Mouse (Mus musculus) thymus, adult 2 months (tissue): ENCODE results near the gene Gucy1b1. TPM values are rescaled to one million over a fixed set of nuclear protein-coding genes. Genes with fewer than 3 reads are reported as not detected.

Experiments used
- DNase-seq: peaks from one replicate; pipeline ENCODE4 v3.0.0; 2021
- H3K27ac ChIP-seq: fragments of 200-500 bp; 2 replicates; pipeline ENCODE4 v1.5.1; 2012; ENCODE audit warnings: low read length, control low read depth; ENCODE audit not compliant: control insufficient read depth, insufficient read depth
- H3K27me3 ChIP-seq: fragments of 200-500 bp; 2 replicates; pipeline ENCODE4 v1.6.1; 2012; ENCODE audit warnings: mild to moderate bottlenecking, low read length, moderate library complexity, mixed read lengths; ENCODE audit not compliant: control insufficient read depth, insufficient read depth
- H3K36me3 ChIP-seq: fragments of 200-500 bp; 2 replicates; pipeline ENCODE4 v1.6.1; 2012; ENCODE audit warnings: mild to moderate bottlenecking, low read length, moderate library complexity; ENCODE audit not compliant: control insufficient read depth, insufficient read depth
- H3K4me1 ChIP-seq: fragments of 200-500 bp; replicated peaks from 2 replicates; pipeline ENCODE4 v1.6.1; 2012; ENCODE audit warnings: low read length; ENCODE audit not compliant: control insufficient read depth, insufficient read depth
- H3K4me3 ChIP-seq: fragments of 200-500 bp; 2 replicates; pipeline ENCODE4 v1.5.1; 2012; ENCODE audit warnings: mild to moderate bottlenecking, low read length, control low read depth, moderate library complexity; ENCODE audit not compliant: control insufficient read depth, insufficient read depth
- CTCF ChIP-seq: fragments of 200-500 bp; IDR thresholded peaks from 2 replicates; pipeline ENCODE4 v1.5.1; 2012; ENCODE audit warnings: mild to moderate bottlenecking, control low read depth, low read length, moderate library complexity, borderline replicate concordance; ENCODE audit not compliant: control insufficient read depth, poor library complexity, insufficient read depth; ENCODE audit errors: extremely low read depth
- POLR2A ChIP-seq: fragments of 200-500 bp; IDR thresholded peaks from 2 replicates; pipeline ENCODE4 v1.6.1; 2012; ENCODE audit warnings: mild to moderate bottlenecking, low read length, control low read depth, moderate library complexity; ENCODE audit not compliant: control insufficient read depth, poor library complexity, insufficient read depth; ENCODE audit errors: extremely low read depth
- WGBS: fragments of 180-500 bp; shearing (Covaris S2); methylation state at CpG from one replicate; pipeline ENCODE4 v1.1.7; 2018; 5-methylcytosine and 5-hydroxymethylcytosine counted together
- polyA plus RNA-seq: library from polyadenylated mRNA; depleted of rRNA; stranded (reverse); fragments of >200 nt; gene quantifications from 2 replicates; pipeline ENCODE4 v1.2.3, GENCODE M21; 2012

The Gucy1b1 gene
- polyA plus RNA-seq, 1 experiment = 1.2 TPM

DNA sequence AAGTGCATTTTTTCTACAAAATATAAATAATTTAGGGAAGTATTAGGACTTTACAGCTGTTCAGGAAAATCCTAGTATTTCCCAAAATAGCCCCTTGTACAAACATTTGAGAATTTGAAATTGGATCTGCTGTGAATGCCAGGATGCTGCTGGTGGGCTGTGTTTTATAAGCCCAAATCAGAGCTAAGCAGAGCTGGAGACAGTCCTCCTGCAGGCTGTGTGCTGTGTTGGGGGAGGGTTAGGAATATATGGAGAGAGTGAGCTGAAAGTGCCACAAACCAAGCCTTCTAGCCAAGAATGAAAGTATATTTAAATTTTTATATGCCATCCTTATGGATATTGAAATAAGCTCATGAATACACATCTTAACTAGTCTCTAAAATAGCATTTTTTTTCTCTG is 23.0 kb downstream of the Gucy1b1 start:
- DNase-seq = no peak
- H3K27ac ChIP-seq = no peak overlapping the region

DNA sequence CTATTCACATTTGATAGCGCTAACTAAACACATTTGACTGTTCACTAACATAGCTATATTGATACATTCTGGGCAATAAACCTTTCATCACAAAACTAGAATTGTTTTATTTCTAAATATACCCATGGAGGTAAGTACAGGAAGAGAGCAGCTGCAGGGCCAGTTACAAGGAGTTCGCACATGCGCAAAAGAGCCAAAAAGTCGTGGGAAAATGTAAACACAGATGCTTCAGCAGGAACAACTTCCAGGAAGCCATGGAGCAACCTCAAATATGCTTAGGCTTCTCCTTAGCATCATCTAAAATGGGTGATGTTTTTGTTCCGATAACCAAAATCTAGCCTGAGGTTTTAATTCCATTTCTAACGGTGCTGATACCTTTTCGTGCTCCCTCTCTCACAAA is 25.8 kb downstream of the Gucy1b1 start:
- TF ChIP-seq CTCF (no peak), POLR2A (no peak)
- Histone ChIP-seq H3K27ac (no peak overlapping the region), H3K27me3 (no peaks in the 10 kb centered on the region), H3K36me3 (no peaks in the 10 kb centered on the region), H3K4me3 (no peak overlapping the region), H3K4me1 (no peaks in the 10 kb centered on the region)
- no peak for DNase-seq
- WGBS = 85% methylated on average over 7 of the region's 7 CpGs

More for the DNA sequence above, 23.0 kb downstream of the Gucy1b1 start:
- Histone ChIP-seq H3K4me3 (no peak overlapping the region), H3K27me3 (no peaks in the 10 kb centered on the region), H3K4me1 (no peaks in the 10 kb centered on the region), H3K36me3 (no peaks in the 10 kb centered on the region)
- no peak for TF ChIP-seq CTCF
- TF ChIP-seq POLR2A = no peak

DNA sequence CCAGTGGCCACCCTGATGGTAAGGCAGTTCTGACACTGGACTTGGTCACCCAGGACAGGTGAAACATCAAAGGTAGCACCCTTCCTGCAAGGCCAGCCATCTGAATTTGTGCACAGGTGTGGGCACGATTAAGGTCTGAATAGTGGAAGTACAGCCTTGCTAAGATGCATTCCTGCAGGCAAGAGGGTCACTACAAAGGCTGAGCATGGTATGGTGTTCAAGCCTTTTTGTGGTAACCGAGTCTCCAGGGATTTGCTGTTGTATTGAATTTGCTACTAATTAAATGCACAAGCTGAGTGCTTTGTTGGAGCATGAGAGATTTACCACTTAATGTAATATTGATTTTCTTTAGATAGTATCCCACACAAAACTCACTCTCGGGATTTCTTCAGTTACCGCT is 26.4 kb downstream of the Gucy1b1 start:
- H3K27me3 ChIP-seq = no peaks in the 10 kb centered on the region
- H3K27ac ChIP-seq = no peak overlapping the region
- no peaks in the 10 kb centered on the region for H3K4me1 ChIP-seq
- no peaks in the 10 kb centered on the region for H3K36me3 ChIP-seq
- TF ChIP-seq CTCF (no peak), POLR2A (no peak)
- H3K4me3 ChIP-seq = no peak overlapping the region
- 91% methylated on average over 4 of the region's 4 CpGs for WGBS
- DNase-seq = no peak

- 43% methylated on average over 8 of the region's 8 CpGs for WGBS
- Histone ChIP-seq H3K27me3 (no peaks in the 10 kb centered on the region), H3K4me1 (no peaks in the 10 kb centered on the region), H3K36me3 (no peaks in the 10 kb centered on the region), H3K4me3 (no peak overlapping the region), H3K27ac (no peak overlapping the region)
- DNase-seq = peak; percentile 17
- TF ChIP-seq CTCF (no peak), POLR2A (no peak)
These were observed 27.3 kb downstream of the Gucy1b1 start for GRCm38 (mm10) chr3:82047100-82047753.

GRCm38 (mm10) chr3:82046087-82046486 is 28.4 kb downstream of the Gucy1b1 start:
- no peak for DNase-seq
- H3K27me3 ChIP-seq = no peaks in the 10 kb centered on the region
- H3K27ac ChIP-seq = no peak overlapping the region
- no peaks in the 10 kb centered on the region for H3K4me1 ChIP-seq
- no peaks in the 10 kb centered on the region for H3K36me3 ChIP-seq
- 94% methylated on average over 8 of the region's 8 CpGs for WGBS
- TF ChIP-seq POLR2A (no peak), CTCF (no peak)
- H3K4me3 ChIP-seq = no peak overlapping the region

DNA sequence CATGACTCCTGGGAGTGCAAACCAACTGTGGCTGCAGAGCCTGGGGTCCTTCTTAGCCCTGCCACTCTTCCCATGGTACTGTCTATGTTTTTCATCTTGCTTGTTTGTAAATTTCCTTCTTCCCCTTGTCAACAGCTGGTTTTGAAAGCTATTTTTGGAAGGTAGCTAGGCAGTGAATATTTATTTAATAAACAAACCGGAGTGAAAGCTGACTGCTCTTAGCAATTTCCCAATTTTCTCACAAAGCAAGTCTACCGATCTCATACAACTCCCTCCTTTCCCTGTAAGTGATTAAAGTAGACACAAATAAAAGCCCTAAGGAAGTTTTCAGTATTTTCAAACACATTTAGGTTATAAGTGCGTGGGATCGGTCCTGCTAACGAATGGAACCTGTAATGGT is 29.6 kb downstream of the Gucy1b1 start:
- Histone ChIP-seq H3K27me3 (no peaks in the 10 kb centered on the region), H3K27ac (no peak overlapping the region), H3K36me3 (no peaks in the 10 kb centered on the region), H3K4me1 (no peaks in the 10 kb centered on the region), H3K4me3 (no peak overlapping the region)
- WGBS = 94% methylated on average over 5 of the region's 5 CpGs
- TF ChIP-seq CTCF (no peak), POLR2A (no peak)
- no peak for DNase-seq

- Histone ChIP-seq H3K4me3 (no peak overlapping the region), H3K27me3 (no peaks in the 10 kb centered on the region), H3K27ac (no peak overlapping the region), H3K4me1 (no peaks in the 10 kb centered on the region), H3K36me3 (no peaks in the 10 kb centered on the region)
- WGBS = 90% methylated on average over 6 of the region's 6 CpGs
- TF ChIP-seq POLR2A (no peak), CTCF (no peak)
- no peak for DNase-seq
These were observed 30.8 kb downstream of the Gucy1b1 start for GRCm38 (mm10) chr3:82043676-82044075.
